Mouse (Mus musculus) forebrain, postnatal 0 days (tissue): ENCODE measurements around the gene Cstf2t. TPM values are rescaled to one million over a fixed set of nuclear protein-coding genes. Genes with fewer than 3 reads are reported as not detected.

Source experiments
- ATAC-seq: fragments of 200-750 bp; cut with Nextera tagmentation; 2 replicates; pipeline ENCODE4 v1.8.0; 2017; ENCODE audit warnings: mild to moderate bottlenecking, moderate library complexity
- DNase-seq: peaks from one replicate; pipeline ENCODE4 v3.0.0-alpha.2; 2015
- H3K27ac ChIP-seq: fragments of 300-500 bp; sonication (generic); 2 replicates; pipeline ENCODE4 v1.5.1; 2014; ENCODE audit warnings: low read depth, mild to moderate bottlenecking, antibody characterized with exemption, low read length, moderate library complexity, mixed read lengths
- H3K27me3 ChIP-seq: fragments of 300-500 bp; sonication (generic); 2 replicates; pipeline ENCODE4 v1.6.1; 2014; ENCODE audit warnings: mild to moderate bottlenecking, low read length, mixed read lengths; ENCODE audit not compliant: insufficient read depth
- H3K36me3 ChIP-seq: fragments of 300-500 bp; sonication (generic); 2 replicates; pipeline ENCODE4 v1.6.1; 2014; ENCODE audit warnings: mild to moderate bottlenecking, moderate library complexity; ENCODE audit not compliant: insufficient read depth
- H3K4me1 ChIP-seq: fragments of 300-500 bp; sonication (generic); 2 replicates; pipeline ENCODE4 v1.6.1; 2014; ENCODE audit warnings: antibody characterized with exemption; ENCODE audit not compliant: insufficient read depth
- H3K4me2 ChIP-seq: fragments of 300-500 bp; sonication (generic); 2 replicates; pipeline ENCODE4 v1.6.1; 2014; ENCODE audit warnings: low read depth, mild to moderate bottlenecking, moderate library complexity
- H3K4me3 ChIP-seq: fragments of 300-500 bp; sonication (generic); 2 replicates; pipeline ENCODE4 v1.5.1; 2014; ENCODE audit warnings: low read depth, low read length, mixed read lengths
- H3K9ac ChIP-seq: fragments of 300-500 bp; sonication (generic); 2 replicates; pipeline ENCODE4 v1.6.1; 2014; ENCODE audit warnings: mild to moderate bottlenecking
- H3K9me3 ChIP-seq: fragments of 300-500 bp; sonication (generic); 2 replicates; pipeline ENCODE4 v1.6.1; 2016; ENCODE audit warnings: low read length
- CTCF ChIP-seq: sonication (generic); IDR thresholded peaks from 2 replicates; pipeline ENCODE4 v1.5.1; 2016; ENCODE audit warnings: antibody characterized with exemption, control low read depth, low read depth
- WGBS: fragments of 180-500 bp; shearing (Covaris S2); extraction: QIAGEN DNeasy Blood & Tissue Kit; methylation state at CpG from one replicate; pipeline ENCODE4 v1.1.7; 2014; 5-methylcytosine and 5-hydroxymethylcytosine counted together
- polyA plus RNA-seq: library from polyadenylated mRNA; unstranded; fragments of >200 nt; fragmentation: Nextera tagmentation; extraction: Ambion mirVana; gene quantifications from 2 replicates; pipeline ENCODE4 v1.2.1, GENCODE M21; 2015
- total RNA-seq: library from RNA; depleted of rRNA; stranded (reverse); fragments of >200 nt; gene quantifications from 2 replicates; pipeline ENCODE4 v1.2.3, GENCODE M21; 2014

Cstf2t gene
- total and polyA plus RNA-seq, 2 experiments from 2014 or later: 59.5 to 90.9 TPM

DNA sequence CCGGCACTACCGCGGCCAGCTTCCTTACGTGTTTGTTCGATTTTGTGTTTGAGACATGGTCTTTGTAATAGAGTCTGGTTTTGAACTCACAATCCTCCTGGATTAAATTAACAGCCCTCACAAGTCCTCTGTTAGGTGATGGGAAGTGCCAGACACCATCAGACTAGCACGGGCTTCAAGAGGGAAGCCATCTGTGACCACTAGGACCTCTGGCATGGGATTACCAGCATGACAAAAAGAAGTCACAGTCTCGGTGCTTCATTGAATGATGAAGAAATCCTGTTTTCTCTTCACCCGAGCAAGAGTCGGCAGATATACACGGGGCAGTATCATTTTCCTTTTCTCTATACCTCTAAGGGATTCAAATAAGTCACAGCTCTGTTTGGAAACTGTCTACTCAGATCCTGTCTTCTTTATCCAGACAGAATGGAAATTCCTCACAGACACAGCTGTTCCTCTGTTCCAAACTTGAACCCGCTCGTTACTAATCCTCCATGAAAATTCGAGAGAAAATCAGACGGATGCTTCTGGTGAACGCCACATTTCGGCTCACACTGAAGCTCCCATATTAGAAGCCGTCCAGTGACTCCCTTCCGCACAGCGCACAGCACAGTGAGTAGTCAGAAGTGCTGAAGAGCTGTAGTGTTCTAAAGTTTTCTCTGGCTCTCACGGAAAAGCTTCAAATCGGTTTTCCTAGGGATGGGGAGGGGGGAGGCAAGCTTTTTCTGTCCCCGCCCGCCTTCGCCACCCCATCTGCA is 8.5 kb upstream of the Cstf2t start:
- DNase-seq (peak; percentile 29), ATAC-seq (peak; percentile 43)
- Histone ChIP-seq H3K9me3 (no peaks in the 10 kb centered on the region), H3K27me3 (no peaks in the 10 kb centered on the region), H3K36me3 (no peaks in the 10 kb centered on the region), H3K4me2 (peak overlapping the region; percentile 38), H3K4me1 (peaks cover 4% of the 10 kb centered on the region; the same call in 1 of the 2 replicates), H3K4me3 (no peak overlapping the region), H3K27ac (no peak overlapping the region), H3K9ac (no peak overlapping the region; the same call in 1 of the 2 replicates)
- no peak for TF ChIP-seq CTCF
- 30% methylated on average over 24 of the region's 24 CpGs for WGBS

DNA sequence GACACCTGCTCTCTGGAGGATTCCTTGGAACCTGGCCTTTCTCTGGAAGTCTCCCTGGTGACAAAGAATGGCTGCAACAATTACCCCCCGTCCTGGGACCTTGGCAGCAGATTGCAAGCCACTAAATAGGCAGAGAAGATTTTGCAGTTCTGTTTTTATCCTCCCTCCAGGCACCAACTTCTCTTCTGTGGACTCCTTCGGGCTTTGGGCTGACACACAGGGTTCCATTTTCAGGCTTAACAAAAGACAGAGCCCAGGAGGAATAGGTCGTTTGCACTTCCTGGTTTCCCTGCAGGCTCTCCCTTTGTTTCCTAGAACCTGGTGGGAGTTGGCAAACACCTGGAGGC is 7.9 kb upstream of the Cstf2t start:
- H3K9me3 ChIP-seq: no peaks in the 10 kb centered on the region
- H3K4me1 ChIP-seq: peaks cover 4% of the 10 kb centered on the region; the same call in 1 of the 2 replicates
- H3K4me3 ChIP-seq: no peak overlapping the region
- H3K36me3 ChIP-seq: no peaks in the 10 kb centered on the region
- ATAC-seq (peak; percentile 14; the same call in 1 of the 2 replicates), DNase-seq (peak; percentile 3)
- no peaks in the 10 kb centered on the region for H3K27me3 ChIP-seq
- H3K27ac ChIP-seq: no peak overlapping the region
- no peak for TF ChIP-seq CTCF
- peak overlapping the region; percentile 38 for H3K4me2 ChIP-seq
- WGBS: 6% methylated on average over 3 of the region's 3 CpGs
- H3K9ac ChIP-seq: no peak overlapping the region

DNA sequence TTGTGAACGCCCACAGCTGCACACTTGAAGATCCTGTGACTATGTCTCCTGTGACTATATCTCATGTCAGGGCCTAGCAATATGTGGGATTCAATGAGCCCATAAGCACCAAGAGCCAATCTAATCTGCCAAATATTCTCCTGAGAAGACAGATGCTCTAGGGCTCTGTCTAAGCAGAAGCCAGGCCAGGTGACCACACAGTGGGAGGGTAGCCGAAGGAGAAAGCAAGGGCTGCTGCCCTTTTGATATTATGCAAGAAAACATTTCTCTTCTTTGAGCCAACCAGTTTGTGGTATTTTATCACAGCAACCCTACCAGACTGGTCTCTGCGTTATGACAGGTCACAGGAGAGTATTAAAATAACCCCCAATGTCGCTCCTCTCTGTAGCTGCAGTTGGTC is 6.5 kb upstream of the Cstf2t start:
- WGBS: 88% methylated on average over 4 of the region's 4 CpGs
- Histone ChIP-seq H3K4me1 (peaks cover 4% of the 10 kb centered on the region; the same call in 1 of the 2 replicates), H3K27ac (no peak overlapping the region), H3K9me3 (no peaks in the 10 kb centered on the region), H3K27me3 (no peaks in the 10 kb centered on the region), H3K4me3 (no peak overlapping the region), H3K4me2 (no peak overlapping the region), H3K36me3 (no peaks in the 10 kb centered on the region), H3K9ac (no peak overlapping the region)
- ATAC-seq (no peak), DNase-seq (no peak)
- TF ChIP-seq CTCF: no peak

DNA sequence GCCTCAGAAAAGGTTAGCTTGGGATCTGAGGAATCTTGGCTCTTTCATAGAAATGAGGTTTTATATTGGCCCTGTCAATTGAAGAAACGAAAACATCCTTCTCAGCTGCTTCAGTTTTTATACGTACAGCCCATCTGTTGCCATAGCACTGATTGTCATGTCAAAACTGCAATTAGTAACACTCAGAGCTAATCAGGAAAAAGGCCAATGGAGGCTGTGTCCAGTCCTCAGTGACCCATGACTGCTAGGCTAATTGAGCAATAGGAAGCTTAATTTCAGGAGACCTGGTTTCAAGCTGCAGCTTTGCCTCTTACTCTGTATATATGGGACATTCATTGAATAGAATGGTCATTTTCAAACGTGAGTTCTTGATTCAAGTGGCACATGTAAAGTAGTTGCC is 4.4 kb upstream of the Cstf2t start:
- TF ChIP-seq CTCF: no peak
- peaks cover 4% of the 10 kb centered on the region; the same call in 1 of the 2 replicates for H3K4me1 ChIP-seq
- H3K27ac ChIP-seq: no peak overlapping the region
- no peak overlapping the region for H3K9ac ChIP-seq
- no peak overlapping the region for H3K4me3 ChIP-seq
- ATAC-seq (no peak), DNase-seq (no peak)
- no peaks in the 10 kb centered on the region for H3K36me3 ChIP-seq
- no peaks in the 10 kb centered on the region for H3K27me3 ChIP-seq
- no peaks in the 10 kb centered on the region for H3K9me3 ChIP-seq
- no peak overlapping the region for H3K4me2 ChIP-seq
- WGBS: 25% methylated on average over 3 of the region's 3 CpGs

DNA sequence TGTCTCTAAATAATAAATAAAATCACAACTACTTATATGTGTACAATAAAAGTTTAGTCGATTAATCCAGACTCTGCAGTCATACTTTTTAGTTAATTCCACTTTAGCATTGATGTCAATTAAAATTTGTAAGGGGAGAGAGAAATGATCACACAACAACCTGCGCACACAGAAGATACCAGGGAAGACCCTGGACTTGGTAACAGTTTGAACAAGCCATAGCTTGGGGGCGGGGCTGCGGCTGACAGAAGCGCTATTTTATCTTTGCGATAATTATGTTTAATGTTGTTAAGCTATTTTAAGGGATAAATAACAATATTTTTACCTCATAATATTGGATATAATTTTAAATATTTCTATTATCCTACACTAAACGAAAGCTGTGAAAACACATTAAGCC is 411 bp upstream of the Cstf2t start:
- Histone ChIP-seq H3K4me3 (peak overlapping the region; percentile 60), H3K4me2 (peak overlapping the region; percentile 59), H3K4me1 (peaks cover 14% of the 10 kb centered on the region), H3K27ac (peak overlapping the region; percentile 60), H3K9me3 (no peaks in the 10 kb centered on the region), H3K36me3 (peaks cover 21% of the 10 kb centered on the region), H3K9ac (peak overlapping the region; percentile 62), H3K27me3 (no peaks in the 10 kb centered on the region)
- DNase-seq (no peak), ATAC-seq (peak; percentile 23; the same call in 1 of the 2 replicates)
- no peak for TF ChIP-seq CTCF
- WGBS: 18% methylated on average over 7 of the region's 7 CpGs

DNA sequence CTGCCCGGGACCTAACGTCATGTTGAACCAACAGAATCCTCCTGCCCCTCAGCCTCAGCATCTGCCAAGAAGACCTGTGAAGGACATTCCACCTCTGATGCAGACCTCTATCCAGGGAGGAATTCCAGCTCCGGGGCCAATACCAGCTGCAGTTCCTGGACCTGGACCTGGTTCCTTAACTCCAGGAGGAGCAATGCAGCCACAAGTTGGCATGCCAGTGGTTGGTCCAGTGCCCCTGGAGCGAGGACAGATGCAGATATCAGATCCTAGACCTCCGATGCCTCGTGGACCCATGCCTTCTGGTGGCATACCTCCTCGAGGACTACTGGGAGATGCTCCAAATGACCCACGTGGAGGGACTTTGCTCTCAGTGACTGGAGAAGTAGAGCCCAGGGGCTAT is 1.1 kb downstream of the Cstf2t start:
- H3K27me3 ChIP-seq: no peaks in the 10 kb centered on the region
- H3K36me3 ChIP-seq: peaks cover 21% of the 10 kb centered on the region
- no peak for TF ChIP-seq CTCF
- no peak for DNase-seq
- no peak overlapping the region for H3K9ac ChIP-seq
- no peaks in the 10 kb centered on the region for H3K9me3 ChIP-seq
- H3K4me3 ChIP-seq: peak overlapping the region; percentile 60
- WGBS: 96% methylated on average over 8 of the region's 8 CpGs
- peaks cover 14% of the 10 kb centered on the region for H3K4me1 ChIP-seq
- H3K27ac ChIP-seq: no peak overlapping the region
- no peak for ATAC-seq
- peak overlapping the region; percentile 85 for H3K4me2 ChIP-seq

DNA sequence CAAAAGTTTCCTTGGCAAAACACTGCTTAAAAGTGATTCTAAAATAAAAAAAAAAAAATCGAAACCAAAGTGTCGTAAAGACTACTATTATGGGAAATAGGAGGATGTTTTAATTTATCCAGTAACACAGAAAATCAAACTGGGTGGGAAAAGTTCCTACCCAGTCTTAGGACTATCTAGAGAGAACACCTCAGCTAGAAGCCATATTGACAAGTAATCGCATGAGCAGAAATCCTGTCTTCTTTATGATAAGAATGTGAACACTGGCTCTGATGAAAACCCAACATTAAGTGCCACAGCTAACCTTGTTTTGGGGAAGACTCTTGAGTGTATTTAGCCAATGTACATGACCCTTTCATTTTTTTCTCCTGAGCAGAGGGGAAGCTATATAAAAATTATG is 15.2 kb downstream of the Cstf2t start:
- DNase-seq: no peak
- H3K9me3 ChIP-seq: no peaks in the 10 kb centered on the region
- no peak overlapping the region for H3K4me3 ChIP-seq
- no peak overlapping the region for H3K9ac ChIP-seq
- WGBS: 79% methylated on average over 3 of the region's 3 CpGs
- TF ChIP-seq CTCF: no peak
- H3K36me3 ChIP-seq: no peaks in the 10 kb centered on the region
- no peak overlapping the region for H3K4me2 ChIP-seq
- no peak overlapping the region for H3K27ac ChIP-seq
- no peak for ATAC-seq
- H3K4me1 ChIP-seq: no peaks in the 10 kb centered on the region
- H3K27me3 ChIP-seq: no peaks in the 10 kb centered on the region
